Mouse (Mus musculus) erythroblast, embryonic 14.5 days (primary cell): ENCODE data around the gene Kcnj11. TPM values are rescaled to one million over a fixed set of nuclear protein-coding genes. Genes with fewer than 3 reads are reported as not detected.

Source experiments
- H3K27me3 ChIP-seq: 2 replicates; pipeline ENCODE4 v1.6.1; 2012; ENCODE audit warnings: inconsistent platforms; ENCODE audit not compliant: control insufficient read depth
- H3K36me3 ChIP-seq: 2 replicates; pipeline ENCODE4 v1.6.1; 2012; ENCODE audit warnings: mild to moderate bottlenecking, inconsistent platforms; ENCODE audit not compliant: control insufficient read depth
- H3K4me1 ChIP-seq: 2 replicates; pipeline ENCODE4 v1.6.1; 2012; ENCODE audit warnings: inconsistent platforms; ENCODE audit not compliant: control insufficient read depth
- H3K4me3 ChIP-seq: replicated peaks from 2 replicates; pipeline ENCODE3; 2012; ENCODE audit warnings: moderate library complexity, mild to moderate bottlenecking, inconsistent platforms
- H3K9me3 ChIP-seq: 2 replicates; pipeline ENCODE4 v1.6.1; 2012; ENCODE audit warnings: low read length, inconsistent platforms, mixed read lengths; ENCODE audit not compliant: control insufficient read depth
- GATA1 ChIP-seq: IDR thresholded peaks from 2 replicates; pipeline ENCODE4 v1.6.1; 2012; ENCODE audit warnings: low read length, inconsistent platforms, mixed read lengths
- TAL1 ChIP-seq: IDR thresholded peaks from 3 replicates; pipeline ENCODE4 v1.6.1; 2012; ENCODE audit warnings: low read length, inconsistent platforms, mixed read lengths
- polyA plus RNA-seq: library from polyadenylated mRNA; stranded (reverse); fragments of >175 nt; gene quantifications from 2 replicates; pipeline ENCODE4 v1.2.3, GENCODE M21; 2012

The Kcnj11 gene
- polyA plus RNA-seq, 1 experiment = 0.01 TPM

- Histone ChIP-seq H3K9me3 (no peaks in the 10 kb centered on the region), H3K4me1 (no peaks in the 10 kb centered on the region), H3K36me3 (no peaks in the 10 kb centered on the region), H3K27me3 (no peaks in the 10 kb centered on the region), H3K4me3 (no peak overlapping the region)
- TF ChIP-seq GATA1 (no peak), TAL1 (no peak)
Measured at GRCm38 (mm10) chr7:46111212-46111817, 10.8 kb upstream of the Kcnj11 start.

- no peak overlapping the region for H3K4me3 ChIP-seq
- no peak for TF ChIP-seq TAL1
- TF ChIP-seq GATA1 = no peak
- no peaks in the 10 kb centered on the region for H3K9me3 ChIP-seq
- no peaks in the 10 kb centered on the region for H3K4me1 ChIP-seq
- no peaks in the 10 kb centered on the region for H3K36me3 ChIP-seq
- no peaks in the 10 kb centered on the region for H3K27me3 ChIP-seq
Measured at GRCm38 (mm10) chr7:46110079-46110478, 9.5 kb upstream of the Kcnj11 start.

- Histone ChIP-seq H3K4me1 (peaks cover 3% of the 10 kb centered on the region), H3K36me3 (no peaks in the 10 kb centered on the region), H3K27me3 (no peaks in the 10 kb centered on the region), H3K4me3 (no peak overlapping the region), H3K9me3 (no peaks in the 10 kb centered on the region)
- TF ChIP-seq TAL1 = no peak
- no peak for TF ChIP-seq GATA1
Measured at GRCm38 (mm10) chr7:46105484-46105883, 4.9 kb upstream of the Kcnj11 start.

- H3K9me3 ChIP-seq = no peaks in the 10 kb centered on the region
- H3K4me1 ChIP-seq = peaks cover 3% of the 10 kb centered on the region
- H3K27me3 ChIP-seq = peaks cover 6% of the 10 kb centered on the region
- no peak overlapping the region for H3K4me3 ChIP-seq
- no peaks in the 10 kb centered on the region for H3K36me3 ChIP-seq
- no peak for TF ChIP-seq GATA1
- no peak for TF ChIP-seq TAL1
Measured at GRCm38 (mm10) chr7:46104256-46104915, 3.8 kb upstream of the Kcnj11 start.

- TF ChIP-seq GATA1 = no peak
- TF ChIP-seq TAL1 = no peak
- Histone ChIP-seq H3K27me3 (peaks cover 12% of the 10 kb centered on the region), H3K4me1 (peaks cover 3% of the 10 kb centered on the region)
Measured at GRCm38 (mm10) chr7:46103771-46104170, 3.2 kb upstream of the Kcnj11 start.

GRCm38 (mm10) chr7:46103075-46103591 is 2.6 kb upstream of the Kcnj11 start:
- TF ChIP-seq TAL1 (no peak), GATA1 (no peak)
- Histone ChIP-seq H3K4me1 (peaks cover 3% of the 10 kb centered on the region), H3K4me3 (no peak overlapping the region), H3K36me3 (no peaks in the 10 kb centered on the region), H3K9me3 (no peaks in the 10 kb centered on the region), H3K27me3 (peaks cover 15% of the 10 kb centered on the region)

More at GRCm38 (mm10) chr7:46103771-46104170, 3.2 kb upstream of the Kcnj11 start:
- Histone ChIP-seq H3K36me3 (no peaks in the 10 kb centered on the region), H3K4me3 (no peak overlapping the region), H3K9me3 (no peaks in the 10 kb centered on the region)

GRCm38 (mm10) chr7:46099682-46100081 is 882 bp downstream of the Kcnj11 start:
- Histone ChIP-seq H3K4me3 (no peak overlapping the region), H3K9me3 (no peaks in the 10 kb centered on the region), H3K27me3 (peaks cover 22% of the 10 kb centered on the region), H3K4me1 (peaks cover 5% of the 10 kb centered on the region), H3K36me3 (no peaks in the 10 kb centered on the region)
- TF ChIP-seq GATA1 = no peak
- TF ChIP-seq TAL1 = no peak

GRCm38 (mm10) chr7:46098919-46099286 is 1.7 kb downstream of the Kcnj11 start:
- Histone ChIP-seq H3K9me3 (no peaks in the 10 kb centered on the region), H3K36me3 (no peaks in the 10 kb centered on the region), H3K4me1 (peaks cover 5% of the 10 kb centered on the region), H3K27me3 (peaks cover 22% of the 10 kb centered on the region), H3K4me3 (no peak overlapping the region)
- TF ChIP-seq GATA1 = no peak
- TF ChIP-seq TAL1 = no peak

- no peaks in the 10 kb centered on the region for H3K9me3 ChIP-seq
- H3K36me3 ChIP-seq = no peaks in the 10 kb centered on the region
- peaks cover 5% of the 10 kb centered on the region for H3K4me1 ChIP-seq
- no peak overlapping the region for H3K4me3 ChIP-seq
- peaks cover 24% of the 10 kb centered on the region for H3K27me3 ChIP-seq
- TF ChIP-seq GATA1 = no peak
- no peak for TF ChIP-seq TAL1
Measured at GRCm38 (mm10) chr7:46098221-46098918, 2.2 kb downstream of the Kcnj11 start.
